Mouse (Mus musculus) right cerebral cortex, adult 18-20 months (tissue): Measurements from ENCODE around the gene Cntd1.

Experiments used
- DNase-seq: peaks from one replicate; pipeline ENCODE4 v3.0.0; 2022; ENCODE audit warnings: mixed read lengths

Cntd1 gene

GRCm38 (mm10) chr11:101335685-101336084, 56.9 kb downstream of the Cntd1 start:
- DNase-seq, result no peak

- DNase-seq, result no peak
Measured at GRCm38 (mm10) chr11:101338123-101338760, 59.4 kb downstream of the Cntd1 start.
